Mouse (Mus musculus) stomach, embryonic 15.5 days (tissue): ENCODE measurements around the gene Cdc42ep4. TPM values are rescaled to one million over a fixed set of nuclear protein-coding genes. Genes with fewer than 3 reads are reported as not detected.

Source experiments
- ATAC-seq: fragments of 200-750 bp; cut with Nextera tagmentation; 2 replicates; pipeline ENCODE4 v1.8.0; 2017; ENCODE audit warnings: low read depth, moderate number of reproducible peaks, moderate TSS enrichment; ENCODE audit not compliant: insufficient read depth, low FRiP score
- H3K27ac ChIP-seq: fragments of 300-500 bp; sonication (generic); 2 replicates; pipeline ENCODE4 v1.5.1; 2015; ENCODE audit warnings: mild to moderate bottlenecking, inconsistent platforms
- H3K27me3 ChIP-seq: fragments of 300-500 bp; sonication (generic); replicated peaks from 2 replicates; pipeline ENCODE4 v1.6.1; 2015; ENCODE audit warnings: inconsistent platforms
- H3K36me3 ChIP-seq: fragments of 300-500 bp; sonication (generic); 2 replicates; pipeline ENCODE4 v1.6.1; 2015; ENCODE audit warnings: inconsistent platforms
- H3K4me1 ChIP-seq: fragments of 300-500 bp; sonication (generic); 2 replicates; pipeline ENCODE4 v1.6.1; 2015; ENCODE audit warnings: inconsistent platforms
- H3K4me2 ChIP-seq: fragments of 300-500 bp; sonication (generic); 2 replicates; pipeline ENCODE4 v1.6.1; 2015; ENCODE audit warnings: mild to moderate bottlenecking, inconsistent platforms
- H3K4me3 ChIP-seq: fragments of 300-500 bp; sonication (generic); replicated peaks from 2 replicates; pipeline ENCODE4 v1.5.1; 2015; ENCODE audit warnings: inconsistent platforms
- H3K9ac ChIP-seq: fragments of 300-500 bp; sonication (generic); 2 replicates; pipeline ENCODE4 v1.6.1; 2015; ENCODE audit warnings: inconsistent platforms
- H3K9me3 ChIP-seq: fragments of 300-500 bp; sonication (generic); 2 replicates; pipeline ENCODE4 v1.6.1; 2016; ENCODE audit warnings: inconsistent platforms
- WGBS: fragments of 180-500 bp; shearing (Covaris S2); methylation state at CpG from one replicate; pipeline ENCODE4 v1.1.7; 2015; 5-methylcytosine and 5-hydroxymethylcytosine counted together
- polyA plus RNA-seq: library from polyadenylated mRNA; unstranded; fragments of >200 nt; fragmentation: Nextera tagmentation; extraction: Ambion mirVana; gene quantifications from 2 replicates; pipeline ENCODE4 v1.2.1, GENCODE M21; 2015

Gene Cdc42ep4
- polyA plus RNA-seq, 1 experiment from 2014 or later: 51.6 TPM

- Histone ChIP-seq H3K27ac (0 out of 2 replicates have a peak overlapping the region, but pooled peaks have one; percentile 13), H3K9ac (no peak overlapping the region), H3K4me1 (peaks cover 52% of the 10 kb centered on the region), H3K27me3 (no peaks in the 10 kb centered on the region), H3K4me2 (no peak overlapping the region), H3K4me3 (no peak overlapping the region), H3K36me3 (peaks cover 33% of the 10 kb centered on the region), H3K9me3 (no peaks in the 10 kb centered on the region)
- 89% methylated on average over 21 of the region's 21 CpGs for WGBS
- no peak for ATAC-seq
These were observed 22.4 kb downstream of the Cdc42ep4 start for GRCm38 (mm10) chr11:113729239-113729638.

- H3K9ac ChIP-seq: no peak overlapping the region
- H3K27ac ChIP-seq: peak overlapping the region; percentile 57; the same call in 1 of the 2 replicates
- ATAC-seq: no peak
- peaks cover 33% of the 10 kb centered on the region for H3K36me3 ChIP-seq
- H3K9me3 ChIP-seq: no peaks in the 10 kb centered on the region
- whole genome bisulfite sequencing: 64% methylated on average over 6 of the region's 6 CpGs
- H3K4me2 ChIP-seq: no peak overlapping the region
- no peak overlapping the region for H3K4me3 ChIP-seq
- peaks cover 39% of the 10 kb centered on the region for H3K4me1 ChIP-seq
- no peaks in the 10 kb centered on the region for H3K27me3 ChIP-seq
These were observed 23.7 kb downstream of the Cdc42ep4 start for GRCm38 (mm10) chr11:113727992-113728391.

- Histone ChIP-seq H3K9me3 (no peaks in the 10 kb centered on the region), H3K36me3 (peaks cover 33% of the 10 kb centered on the region), H3K4me3 (no peak overlapping the region), H3K4me2 (no peak overlapping the region), H3K4me1 (peaks cover 32% of the 10 kb centered on the region), H3K27ac (peak overlapping the region; percentile 57), H3K27me3 (no peaks in the 10 kb centered on the region), H3K9ac (no peak overlapping the region)
- no peak for ATAC-seq
- WGBS: 79% methylated on average over 14 of the region's 14 CpGs
These were observed 24.4 kb downstream of the Cdc42ep4 start for GRCm38 (mm10) chr11:113726994-113727888.

- peak; percentile 27; the same call in 1 of the 2 replicates for ATAC-seq
- Histone ChIP-seq H3K27me3 (no peaks in the 10 kb centered on the region), H3K27ac (0 out of 2 replicates have a peak overlapping the region, but pooled peaks have one; percentile 36), H3K9ac (no peak overlapping the region), H3K4me1 (peaks cover 18% of the 10 kb centered on the region), H3K36me3 (peaks cover 33% of the 10 kb centered on the region), H3K9me3 (no peaks in the 10 kb centered on the region), H3K4me3 (no peak overlapping the region), H3K4me2 (no peak overlapping the region)
- 73% methylated on average over 4 of the region's 4 CpGs for WGBS
These were observed 26.2 kb downstream of the Cdc42ep4 start for GRCm38 (mm10) chr11:113725235-113726048.

- no peak overlapping the region for H3K4me2 ChIP-seq
- no peaks in the 10 kb centered on the region for H3K9me3 ChIP-seq
- H3K9ac ChIP-seq: no peak overlapping the region
- no peak overlapping the region for H3K27ac ChIP-seq
- H3K4me1 ChIP-seq: peaks cover 2% of the 10 kb centered on the region
- 55% methylated on average over 14 of the region's 14 CpGs for WGBS
- H3K4me3 ChIP-seq: no peak overlapping the region
- peaks cover 14% of the 10 kb centered on the region; the same call in 1 of the 2 replicates for H3K36me3 ChIP-seq
- no peaks in the 10 kb centered on the region for H3K27me3 ChIP-seq
- ATAC-seq: no peak
These were observed 29.1 kb downstream of the Cdc42ep4 start for GRCm38 (mm10) chr11:113722405-113723090.

GRCm38 (mm10) chr11:113717767-113718424 is 33.8 kb downstream of the Cdc42ep4 start:
- WGBS: 52% methylated on average over 16 of the region's 16 CpGs

GRCm38 (mm10) chr11:113716132-113716531 is 35.5 kb downstream of the Cdc42ep4 start:
- no peak overlapping the region for H3K9ac ChIP-seq
- H3K9me3 ChIP-seq: no peaks in the 10 kb centered on the region
- H3K4me2 ChIP-seq: no peak overlapping the region
- WGBS: 96% methylated on average over 2 of the region's 2 CpGs
- H3K4me1 ChIP-seq: no peaks in the 10 kb centered on the region
- no peak overlapping the region for H3K4me3 ChIP-seq
- H3K36me3 ChIP-seq: no peaks in the 10 kb centered on the region
- ATAC-seq: no peak
- no peak overlapping the region for H3K27ac ChIP-seq
- no peaks in the 10 kb centered on the region for H3K27me3 ChIP-seq

More at GRCm38 (mm10) chr11:113717767-113718424, 33.8 kb downstream of the Cdc42ep4 start:
- Histone ChIP-seq H3K4me3 (no peak overlapping the region), H3K27ac (no peak overlapping the region), H3K27me3 (no peaks in the 10 kb centered on the region), H3K4me1 (no peaks in the 10 kb centered on the region), H3K36me3 (no peaks in the 10 kb centered on the region), H3K4me2 (no peak overlapping the region), H3K9ac (no peak overlapping the region), H3K9me3 (no peaks in the 10 kb centered on the region)
- no peak for ATAC-seq

- Histone ChIP-seq H3K27me3 (no peaks in the 10 kb centered on the region), H3K9ac (no peak overlapping the region), H3K27ac (no peak overlapping the region), H3K4me2 (no peak overlapping the region), H3K4me1 (peaks cover 7% of the 10 kb centered on the region), H3K9me3 (no peaks in the 10 kb centered on the region), H3K4me3 (no peak overlapping the region), H3K36me3 (no peaks in the 10 kb centered on the region)
- WGBS: 68% methylated on average over 7 of the region's 7 CpGs
- ATAC-seq: no peak
These were observed 36.5 kb downstream of the Cdc42ep4 start for GRCm38 (mm10) chr11:113715078-113715674.

- Histone ChIP-seq H3K4me3 (no peak overlapping the region), H3K9ac (no peak overlapping the region), H3K27me3 (no peaks in the 10 kb centered on the region), H3K9me3 (no peaks in the 10 kb centered on the region), H3K27ac (no peak overlapping the region), H3K36me3 (no peaks in the 10 kb centered on the region), H3K4me2 (no peak overlapping the region), H3K4me1 (peaks cover 16% of the 10 kb centered on the region)
- no peak for ATAC-seq
- WGBS: 74% methylated on average over 1 of the region's 1 CpGs
These were observed 40.6 kb downstream of the Cdc42ep4 start for GRCm38 (mm10) chr11:113711061-113711460.

- no peak for ATAC-seq
- peak overlapping the region; percentile 69; the same call in 1 of the 2 replicates for H3K27ac ChIP-seq
- peak overlapping the region; percentile 32; the same call in 1 of the 2 replicates for H3K4me2 ChIP-seq
- H3K9me3 ChIP-seq: no peaks in the 10 kb centered on the region
- peaks cover 16% of the 10 kb centered on the region for H3K4me1 ChIP-seq
- H3K4me3 ChIP-seq: no peak overlapping the region
- no peaks in the 10 kb centered on the region for H3K27me3 ChIP-seq
- no peaks in the 10 kb centered on the region for H3K36me3 ChIP-seq
- WGBS: 17% methylated on average over 10 of the region's 10 CpGs
- no peak overlapping the region for H3K9ac ChIP-seq
These were observed 41.4 kb downstream of the Cdc42ep4 start for GRCm38 (mm10) chr11:113710257-113710777.
